Mouse (Mus musculus): ENCODE results near the gene Map4k4. TPM values are rescaled to one million over a fixed set of nuclear protein-coding genes. Genes with fewer than 3 reads are reported as not detected.

Gene Map4k4
- total RNA-seq, 2 experiments from 2014 or later, result 158 to 163 TPM

GRCm38 (mm10) chr1:39895506-39895905 is 5.2 kb upstream of the Map4k4 start:
- no peak for DNase-seq
- intact Hi-C loops (cut with DNase I), result no loop called here

- intact Hi-C loops (cut with DNase I), result no loop called here
- DNase-seq, result no peak
Observed at GRCm38 (mm10) chr1:39896581-39896980, 4.1 kb upstream of the Map4k4 start.

GRCm38 (mm10) chr1:39898686-39899085 is 2.0 kb upstream of the Map4k4 start:
- intact Hi-C loops (cut with DNase I), result no loop called here
- DNase-seq, result no peak

- intact Hi-C loops (cut with DNase I), result loop anchor here (2.0 to 10.0 kb wide), 4 partner anchors 32 to 216 kb away; no protein-coding TSS in a partner anchor
- peak; percentile 59 to 82 for DNase-seq
Observed at GRCm38 (mm10) chr1:39901063-39901811, 524 bp downstream of the Map4k4 start.

- intact Hi-C loops (cut with DNase I), result loop anchor here (2.0 to 10.0 kb wide), 6 partner anchors 19 to 217 kb away; no protein-coding TSS in a partner anchor
- DNase-seq, result peak; percentile 49 to 65
Observed at GRCm38 (mm10) chr1:39901851-39902703, 1.4 kb downstream of the Map4k4 start.

- intact Hi-C loops (cut with DNase I), result loop anchor here (2.0 to 10.0 kb wide), 4 partner anchors 18 to 218 kb away; no protein-coding TSS in a partner anchor
- peak; percentile 58 to 72 for DNase-seq
Observed at GRCm38 (mm10) chr1:39902704-39903151, 2.0 kb downstream of the Map4k4 start.

- no peak for DNase-seq
- intact Hi-C loops (cut with DNase I), result loop anchor here (5.0 to 10.0 kb wide), 2 partner anchors 192 to 220 kb away; no protein-coding TSS in a partner anchor
Observed at GRCm38 (mm10) chr1:39904720-39905119, 4.0 kb downstream of the Map4k4 start.

GRCm38 (mm10) chr1:39906921-39907320 is 6.2 kb downstream of the Map4k4 start:
- intact Hi-C loops (cut with DNase I), result loop anchor here (10.0 kb wide), 1 partner anchor 222 kb away; no protein-coding TSS in a partner anchor
- DNase-seq, result peak in 1 of 2 experiments; percentile 25

GRCm38 (mm10) chr1:39908976-39909375 is 8.3 kb downstream of the Map4k4 start:
- intact Hi-C loops (cut with DNase I), result loop anchor here (10.0 kb wide), 1 partner anchor 224 kb away; no protein-coding TSS in a partner anchor
- no peak for DNase-seq

- intact Hi-C loops (cut with DNase I), result no loop called here
- peak in 1 of 2 experiments; percentile 67 for DNase-seq
Observed at GRCm38 (mm10) chr1:39911446-39911845, 10.7 kb downstream of the Map4k4 start.

GRCm38 (mm10) chr1:39913256-39913655 is 12.5 kb downstream of the Map4k4 start:
- intact Hi-C loops (cut with DNase I), result loop anchor here (2.0 kb wide), 1 partner anchor 22 kb away; no protein-coding TSS in a partner anchor
- no peak for DNase-seq

GRCm38 (mm10) chr1:39916144-39916543 is 15.4 kb downstream of the Map4k4 start:
- no peak for DNase-seq
- intact Hi-C loops (cut with DNase I), result no loop called here

GRCm38 (mm10) chr1:39917855-39918516 is 17.3 kb downstream of the Map4k4 start:
- DNase-seq, result no peak
- intact Hi-C loops (cut with DNase I), result no loop called here

GRCm38 (mm10) chr1:39918517-39919115 is 17.9 kb downstream of the Map4k4 start:
- DNase-seq, result no peak
- intact Hi-C loops (cut with DNase I), result no loop called here

GRCm38 (mm10) chr1:39920616-39921015 is 19.9 kb downstream of the Map4k4 start:
- intact Hi-C loops (cut with DNase I), result loop anchor here (2.0 kb wide), 1 partner anchor 18 kb away; no protein-coding TSS in a partner anchor
- no peak for DNase-seq

GRCm38 (mm10) chr1:39921996-39922395 is 21.3 kb downstream of the Map4k4 start:
- intact Hi-C loops (cut with DNase I), result loop anchor here (2.0 kb wide), 1 partner anchor 19 kb away; no protein-coding TSS in a partner anchor
- DNase-seq, result no peak

- peak in 1 of 2 experiments; percentile 42 for DNase-seq
- intact Hi-C loops (cut with DNase I), result no loop called here
Observed at GRCm38 (mm10) chr1:39922714-39923113, 22.0 kb downstream of the Map4k4 start.

GRCm38 (mm10) chr1:39923395-39924337 is 23.0 kb downstream of the Map4k4 start:
- intact Hi-C loops (cut with DNase I), result no loop called here
- DNase-seq, result no peak

- no peak for DNase-seq
- intact Hi-C loops (cut with DNase I), result no loop called here
Observed at GRCm38 (mm10) chr1:39931055-39931454, 30.3 kb downstream of the Map4k4 start.

Data from heart, postnatal 36 days (tissue).